Mouse (Mus musculus): ENCODE results near the gene Gimap9. TPM values are rescaled to one million over a fixed set of nuclear protein-coding genes. Genes with fewer than 3 reads are reported as not detected.

Gimap9 gene
- polyA plus RNA-seq, 1 experiment from 2014 or later, result 4.4 TPM

DNA sequence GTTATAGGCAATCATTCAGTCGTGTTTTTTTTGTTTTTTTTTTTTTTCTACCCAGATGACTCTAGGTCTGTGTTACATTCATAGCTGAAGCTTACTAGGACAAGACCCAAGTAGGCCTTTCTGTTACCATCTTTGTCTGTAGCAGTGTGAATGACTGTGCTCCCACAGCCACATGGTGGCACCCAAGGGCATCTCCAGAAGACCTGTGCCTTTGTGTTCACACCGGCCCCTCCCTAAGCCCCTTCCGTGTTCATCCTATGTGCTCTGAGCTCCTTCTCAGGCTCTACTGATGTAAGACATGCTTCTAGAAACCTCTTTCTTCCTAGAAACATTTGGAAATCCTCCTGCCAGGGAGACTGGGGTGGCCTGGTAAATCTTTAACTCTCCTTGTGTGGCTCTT is 28.9 kb upstream of the Gimap9 start, which contains the start of gene Gimap8:
Gene Gimap8, plus strand, starts transcription at position 240 of the 400 bp plus-strand sequence.
- Histone ChIP-seq H3K9me3 (ENCODE audit: control insufficient read depth, low read length) (no peaks in the 10 kb centered on the region), H3K27me3 (ENCODE audit: control insufficient read depth, insufficient read depth, low read length) (no peaks in the 10 kb centered on the region), H3K4me3 (ENCODE audit: low read depth, low read length) (no peak within 1 kb of the TSS), H3K4me2 (ENCODE audit: low read depth, severe bottlenecking) (no peak within 1 kb of the TSS), H3K36me3 (ENCODE audit: control insufficient read depth, insufficient read depth, low read length) (no peaks in the 10 kb centered on the region), H3K9ac (ENCODE audit: low read length) (no peak within 1 kb of the TSS), H3K4me1 (ENCODE audit: control insufficient read depth, insufficient read depth, low read length) (no peaks in the 10 kb centered on the region), H3K27ac (replicated peaks; ENCODE audit: low read depth, low read length) (no peak within 1 kb of the TSS)
- no peak for DNase-seq (ENCODE audit: low spot score)
- 47% methylated on average over 3 of the region's 3 CpGs for WGBS
- no peak for ATAC-seq (ENCODE audit: insufficient number of reproducible peaks, low FRiP score, low TSS enrichment, low read depth)

GRCm38 (mm10) chr6:48647611-48648010 is 28.3 kb upstream of the Gimap9 start:
- H3K4me3 ChIP-seq (ENCODE audit: low read depth, low read length), result no peak overlapping the region
- H3K9ac ChIP-seq (ENCODE audit: low read length), result no peak overlapping the region
- no peak for DNase-seq (ENCODE audit: low spot score)

DNA sequence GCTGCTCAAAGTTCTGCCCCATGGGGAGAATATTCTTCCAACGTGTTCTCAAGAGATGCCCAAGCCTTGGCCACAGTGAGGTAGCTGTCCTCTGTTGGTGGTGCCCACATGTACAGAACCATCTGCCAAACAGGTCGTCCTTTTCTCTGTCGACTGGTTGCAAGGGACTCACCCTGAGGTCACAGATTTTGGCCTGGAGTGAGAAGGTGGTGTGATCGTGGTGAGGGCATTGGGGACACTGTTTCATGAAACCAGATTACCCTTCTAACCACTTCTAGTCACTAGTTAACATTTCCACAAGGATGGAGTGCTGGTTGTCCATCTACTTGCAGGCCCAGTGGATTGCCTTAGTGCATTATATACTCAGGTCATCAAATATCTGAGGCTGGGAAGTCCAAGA is 27.1 kb upstream of the Gimap9 start:
- no peaks in the 10 kb centered on the region for H3K27me3 ChIP-seq (ENCODE audit: control insufficient read depth, insufficient read depth, low read length)

More at GRCm38 (mm10) chr6:48647611-48648010, 28.3 kb upstream of the Gimap9 start:
- Histone ChIP-seq H3K4me2 (ENCODE audit: low read depth, severe bottlenecking) (no peak overlapping the region), H3K36me3 (ENCODE audit: control insufficient read depth, insufficient read depth, low read length) (no peaks in the 10 kb centered on the region), H3K9me3 (ENCODE audit: control insufficient read depth, low read length) (no peaks in the 10 kb centered on the region), H3K4me1 (ENCODE audit: control insufficient read depth, insufficient read depth, low read length) (no peaks in the 10 kb centered on the region), H3K27ac (replicated peaks; ENCODE audit: low read depth, low read length) (no peak overlapping the region), H3K27me3 (ENCODE audit: control insufficient read depth, insufficient read depth, low read length) (no peaks in the 10 kb centered on the region)
- no peak for ATAC-seq (ENCODE audit: insufficient number of reproducible peaks, low FRiP score, low TSS enrichment, low read depth)
- 83% methylated on average over 2 of the region's 2 CpGs for WGBS

GRCm38 (mm10) chr6:48650041-48650440 is 25.9 kb upstream of the Gimap9 start:
- no peaks in the 10 kb centered on the region for H3K36me3 ChIP-seq (ENCODE audit: control insufficient read depth, insufficient read depth, low read length)
- DNase-seq (ENCODE audit: low spot score), result no peak
- no peak overlapping the region for H3K4me3 ChIP-seq (ENCODE audit: low read depth, low read length)
- H3K4me2 ChIP-seq (ENCODE audit: low read depth, severe bottlenecking), result no peak overlapping the region
- no peaks in the 10 kb centered on the region for H3K9me3 ChIP-seq (ENCODE audit: control insufficient read depth, low read length)
- no peaks in the 10 kb centered on the region for H3K4me1 ChIP-seq (ENCODE audit: control insufficient read depth, insufficient read depth, low read length)
- H3K27ac ChIP-seq (replicated peaks; ENCODE audit: low read depth, low read length), result no peak overlapping the region
- WGBS, result 91% methylated on average over 9 of the region's 9 CpGs
- ATAC-seq (ENCODE audit: insufficient number of reproducible peaks, low FRiP score, low TSS enrichment, low read depth), result no peak
- no peaks in the 10 kb centered on the region for H3K27me3 ChIP-seq (ENCODE audit: control insufficient read depth, insufficient read depth, low read length)
- no peak overlapping the region for H3K9ac ChIP-seq (ENCODE audit: low read length)

More for the DNA sequence above, 27.1 kb upstream of the Gimap9 start:
- Histone ChIP-seq H3K9me3 (ENCODE audit: control insufficient read depth, low read length) (no peaks in the 10 kb centered on the region), H3K36me3 (ENCODE audit: control insufficient read depth, insufficient read depth, low read length) (no peaks in the 10 kb centered on the region), H3K27ac (replicated peaks; ENCODE audit: low read depth, low read length) (no peak overlapping the region), H3K9ac (ENCODE audit: low read length) (no peak overlapping the region), H3K4me2 (ENCODE audit: low read depth, severe bottlenecking) (no peak overlapping the region), H3K4me3 (ENCODE audit: low read depth, low read length) (no peak overlapping the region), H3K4me1 (ENCODE audit: control insufficient read depth, insufficient read depth, low read length) (no peaks in the 10 kb centered on the region)
- WGBS, result 91% methylated on average over 4 of the region's 4 CpGs
- no peak for ATAC-seq (ENCODE audit: insufficient number of reproducible peaks, low FRiP score, low TSS enrichment, low read depth)
- DNase-seq (ENCODE audit: low spot score), result no peak

- Histone ChIP-seq H3K9ac (ENCODE audit: low read length) (no peak overlapping the region), H3K4me2 (ENCODE audit: low read depth, severe bottlenecking) (no peak overlapping the region), H3K27ac (replicated peaks; ENCODE audit: low read depth, low read length) (no peak overlapping the region), H3K27me3 (ENCODE audit: control insufficient read depth, insufficient read depth, low read length) (no peaks in the 10 kb centered on the region), H3K4me3 (ENCODE audit: low read depth, low read length) (no peak overlapping the region), H3K36me3 (ENCODE audit: control insufficient read depth, insufficient read depth, low read length) (no peaks in the 10 kb centered on the region), H3K9me3 (ENCODE audit: control insufficient read depth, low read length) (no peaks in the 10 kb centered on the region), H3K4me1 (ENCODE audit: control insufficient read depth, insufficient read depth, low read length) (no peaks in the 10 kb centered on the region)
- 68% methylated on average over 5 of the region's 5 CpGs for WGBS
- DNase-seq (ENCODE audit: low spot score) (no peak), ATAC-seq (ENCODE audit: insufficient number of reproducible peaks, low FRiP score, low TSS enrichment, low read depth) (no peak)
Measured at GRCm38 (mm10) chr6:48658721-48659120, 17.2 kb upstream of the Gimap9 start.

- H3K27me3 ChIP-seq (ENCODE audit: control insufficient read depth, insufficient read depth, low read length), result no peaks in the 10 kb centered on the region
- ATAC-seq (ENCODE audit: insufficient number of reproducible peaks, low FRiP score, low TSS enrichment, low read depth) (no peak), DNase-seq (ENCODE audit: low spot score) (no peak)
- no peaks in the 10 kb centered on the region for H3K36me3 ChIP-seq (ENCODE audit: control insufficient read depth, insufficient read depth, low read length)
- H3K4me2 ChIP-seq (ENCODE audit: low read depth, severe bottlenecking), result no peak overlapping the region
- no peak overlapping the region for H3K9ac ChIP-seq (ENCODE audit: low read length)
- H3K27ac ChIP-seq (replicated peaks; ENCODE audit: low read depth, low read length), result no peak overlapping the region
- 83% methylated on average over 4 of the region's 4 CpGs for WGBS
- no peak overlapping the region for H3K4me3 ChIP-seq (ENCODE audit: low read depth, low read length)
- H3K9me3 ChIP-seq (ENCODE audit: control insufficient read depth, low read length), result no peaks in the 10 kb centered on the region
- H3K4me1 ChIP-seq (ENCODE audit: control insufficient read depth, insufficient read depth, low read length), result no peaks in the 10 kb centered on the region
Measured at GRCm38 (mm10) chr6:48664750-48665149, 11.2 kb upstream of the Gimap9 start.

GRCm38 (mm10) chr6:48665471-48665870 is 10.5 kb upstream of the Gimap9 start:
- WGBS, result 92% methylated on average over 9 of the region's 9 CpGs
- no peak overlapping the region for H3K4me3 ChIP-seq (ENCODE audit: low read depth, low read length)
- ATAC-seq (ENCODE audit: insufficient number of reproducible peaks, low FRiP score, low TSS enrichment, low read depth), result no peak
- no peaks in the 10 kb centered on the region for H3K27me3 ChIP-seq (ENCODE audit: control insufficient read depth, insufficient read depth, low read length)
- H3K36me3 ChIP-seq (ENCODE audit: control insufficient read depth, insufficient read depth, low read length), result no peaks in the 10 kb centered on the region
- H3K27ac ChIP-seq (replicated peaks; ENCODE audit: low read depth, low read length), result no peak overlapping the region
- no peaks in the 10 kb centered on the region for H3K4me1 ChIP-seq (ENCODE audit: control insufficient read depth, insufficient read depth, low read length)
- H3K9ac ChIP-seq (ENCODE audit: low read length), result no peak overlapping the region
- DNase-seq (ENCODE audit: low spot score), result no peak
- no peaks in the 10 kb centered on the region for H3K9me3 ChIP-seq (ENCODE audit: control insufficient read depth, low read length)
- H3K4me2 ChIP-seq (ENCODE audit: low read depth, severe bottlenecking), result no peak overlapping the region

DNA sequence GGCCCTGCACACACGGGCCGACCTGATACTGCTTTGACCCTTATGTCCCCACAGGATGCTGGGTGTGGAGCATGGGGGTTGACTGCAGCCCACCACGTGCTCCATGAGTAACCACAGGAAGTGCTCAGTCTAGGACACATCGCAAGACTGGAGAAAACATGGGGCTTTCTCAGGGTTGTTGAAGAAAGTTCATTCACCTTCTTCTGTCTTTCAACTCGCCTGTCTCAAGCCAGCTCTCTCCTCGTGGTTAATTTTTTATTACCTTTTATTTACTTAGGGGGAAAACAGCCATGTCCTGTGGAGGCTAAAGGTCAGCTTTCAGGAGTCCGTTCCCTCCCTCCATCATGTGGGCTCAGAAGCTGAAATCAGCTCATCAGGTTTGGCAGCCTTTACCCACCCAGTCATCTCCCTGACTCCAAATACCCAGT is 9.8 kb upstream of the Gimap9 start:
- DNase-seq (ENCODE audit: low spot score) (no peak), ATAC-seq (ENCODE audit: insufficient number of reproducible peaks, low FRiP score, low TSS enrichment, low read depth) (no peak)
- H3K4me3 ChIP-seq (ENCODE audit: low read depth, low read length), result no peak overlapping the region
- no peak overlapping the region for H3K4me2 ChIP-seq (ENCODE audit: low read depth, severe bottlenecking)
- H3K36me3 ChIP-seq (ENCODE audit: control insufficient read depth, insufficient read depth, low read length), result no peaks in the 10 kb centered on the region
- H3K27ac ChIP-seq (replicated peaks; ENCODE audit: low read depth, low read length), result no peak overlapping the region
- H3K4me1 ChIP-seq (ENCODE audit: control insufficient read depth, insufficient read depth, low read length), result no peaks in the 10 kb centered on the region
- 40% methylated on average over 7 of the region's 7 CpGs for WGBS
- no peaks in the 10 kb centered on the region for H3K27me3 ChIP-seq (ENCODE audit: control insufficient read depth, insufficient read depth, low read length)
- no peak overlapping the region for H3K9ac ChIP-seq (ENCODE audit: low read length)
- H3K9me3 ChIP-seq (ENCODE audit: control insufficient read depth, low read length), result no peaks in the 10 kb centered on the region

DNA sequence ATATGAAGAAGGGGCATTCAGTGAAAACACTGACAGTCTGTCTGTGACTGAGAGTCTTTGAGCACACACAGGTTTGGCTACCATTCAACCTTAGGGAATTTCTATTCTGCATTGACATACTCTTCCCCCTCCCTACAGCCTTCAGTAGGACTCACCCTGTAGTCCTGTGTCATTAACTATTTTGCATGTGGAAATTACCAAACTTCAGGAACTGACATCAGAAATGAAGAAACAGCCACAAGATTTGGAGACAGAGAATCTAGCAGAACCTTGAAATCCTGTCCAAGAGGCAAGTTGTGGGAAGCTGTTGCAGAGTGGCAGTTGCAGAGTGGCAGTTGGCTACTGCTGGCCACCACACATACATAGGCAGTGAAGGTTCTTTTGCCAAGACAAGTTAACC is 7.9 kb upstream of the Gimap9 start:
- no peak overlapping the region for H3K9ac ChIP-seq (ENCODE audit: low read length)
- no peaks in the 10 kb centered on the region for H3K36me3 ChIP-seq (ENCODE audit: control insufficient read depth, insufficient read depth, low read length)
- H3K9me3 ChIP-seq (ENCODE audit: control insufficient read depth, low read length), result no peaks in the 10 kb centered on the region
- DNase-seq (ENCODE audit: low spot score), result no peak
- no peak overlapping the region for H3K27ac ChIP-seq (replicated peaks; ENCODE audit: low read depth, low read length)
- H3K4me1 ChIP-seq (ENCODE audit: control insufficient read depth, insufficient read depth, low read length), result no peaks in the 10 kb centered on the region
- H3K27me3 ChIP-seq (ENCODE audit: control insufficient read depth, insufficient read depth, low read length), result no peaks in the 10 kb centered on the region
- H3K4me3 ChIP-seq (ENCODE audit: low read depth, low read length), result no peak overlapping the region
- no peak overlapping the region for H3K4me2 ChIP-seq (ENCODE audit: low read depth, severe bottlenecking)
- ATAC-seq (ENCODE audit: insufficient number of reproducible peaks, low FRiP score, low TSS enrichment, low read depth), result no peak
